Mouse (Mus musculus): ENCODE measurements at regions not wholly inside any gene's neighbourhood (a gene's known extent, or its start where the extent isn't known, plus 50 kb on each side); places are given as distances from the start of the nearest gene placed in this dataset.

GRCm38 (mm10) chr8:103347158-103347871 is 561.9 kb upstream of the Cdh11 start:
- Histone ChIP-seq H3K4me1 (ENCODE audit: control insufficient read depth, insufficient read depth, low read length) (no peaks in the 10 kb centered on the region), H3K27me3 (ENCODE audit: control insufficient read depth, insufficient read depth, low read length) (no peaks in the 10 kb centered on the region), H3K27ac (ENCODE audit: control insufficient read depth, insufficient read depth, low read depth, low read length) (no peak overlapping the region), H3K36me3 (ENCODE audit: control insufficient read depth, insufficient read depth, low read length) (no peaks in the 10 kb centered on the region), H3K4me3 (ENCODE audit: control insufficient read depth, low read depth, low read length) (no peak overlapping the region)
- TF ChIP-seq CTCF (IDR thresholded peaks at IDR 0.05; ENCODE audit: control insufficient read depth, insufficient read depth, insufficient replicate concordance, low read depth, low read length) (no peak), POLR2A (IDR thresholded peaks at IDR 0.05; ENCODE audit: control insufficient read depth, low read depth, low read length) (no peak)

- no peaks in the 10 kb centered on the region for H3K36me3 ChIP-seq (ENCODE audit: control insufficient read depth, insufficient read depth, low read length)
- no peak overlapping the region for H3K27ac ChIP-seq (ENCODE audit: control insufficient read depth, insufficient read depth, low read depth, low read length)
- H3K27me3 ChIP-seq (ENCODE audit: control insufficient read depth, insufficient read depth, low read length): no peaks in the 10 kb centered on the region
- no peaks in the 10 kb centered on the region for H3K4me1 ChIP-seq (ENCODE audit: control insufficient read depth, insufficient read depth, low read length)
- no peak for TF ChIP-seq CTCF (IDR thresholded peaks at IDR 0.05; ENCODE audit: control insufficient read depth, insufficient read depth, insufficient replicate concordance, low read depth, low read length)
- no peak for TF ChIP-seq POLR2A (IDR thresholded peaks at IDR 0.05; ENCODE audit: control insufficient read depth, low read depth, low read length)
- no peak overlapping the region for H3K4me3 ChIP-seq (ENCODE audit: control insufficient read depth, low read depth, low read length)
Measured at GRCm38 (mm10) chr8:103361713-103362112, 576.3 kb upstream of the Cdh11 start.

GRCm38 (mm10) chr8:103370394-103370793 is 585.0 kb upstream of the Cdh11 start:
- TF ChIP-seq CTCF (IDR thresholded peaks at IDR 0.05; ENCODE audit: control insufficient read depth, insufficient read depth, insufficient replicate concordance, low read depth, low read length) (no peak), POLR2A (IDR thresholded peaks at IDR 0.05; ENCODE audit: control insufficient read depth, low read depth, low read length) (no peak)
- Histone ChIP-seq H3K4me3 (ENCODE audit: control insufficient read depth, low read depth, low read length) (no peak overlapping the region), H3K4me1 (ENCODE audit: control insufficient read depth, insufficient read depth, low read length) (no peaks in the 10 kb centered on the region), H3K27ac (ENCODE audit: control insufficient read depth, insufficient read depth, low read depth, low read length) (no peak overlapping the region), H3K27me3 (ENCODE audit: control insufficient read depth, insufficient read depth, low read length) (no peaks in the 10 kb centered on the region), H3K36me3 (ENCODE audit: control insufficient read depth, insufficient read depth, low read length) (no peaks in the 10 kb centered on the region)

- no peaks in the 10 kb centered on the region for H3K4me1 ChIP-seq (ENCODE audit: control insufficient read depth, insufficient read depth, low read length)
- H3K36me3 ChIP-seq (ENCODE audit: control insufficient read depth, insufficient read depth, low read length): no peaks in the 10 kb centered on the region
- no peaks in the 10 kb centered on the region for H3K27me3 ChIP-seq (ENCODE audit: control insufficient read depth, insufficient read depth, low read length)
- H3K27ac ChIP-seq (ENCODE audit: control insufficient read depth, insufficient read depth, low read depth, low read length): no peak overlapping the region
- TF ChIP-seq POLR2A (IDR thresholded peaks at IDR 0.05; ENCODE audit: control insufficient read depth, low read depth, low read length): no peak
- no peak for TF ChIP-seq CTCF (IDR thresholded peaks at IDR 0.05; ENCODE audit: control insufficient read depth, insufficient read depth, insufficient replicate concordance, low read depth, low read length)
- H3K4me3 ChIP-seq (ENCODE audit: control insufficient read depth, low read depth, low read length): no peak overlapping the region
Measured at GRCm38 (mm10) chr8:103373007-103373406, 587.6 kb upstream of the Cdh11 start.

GRCm38 (mm10) chr8:103374151-103374550 is 588.7 kb upstream of the Cdh11 start:
- Histone ChIP-seq H3K27ac (ENCODE audit: control insufficient read depth, insufficient read depth, low read depth, low read length) (no peak overlapping the region), H3K4me3 (ENCODE audit: control insufficient read depth, low read depth, low read length) (no peak overlapping the region), H3K36me3 (ENCODE audit: control insufficient read depth, insufficient read depth, low read length) (no peaks in the 10 kb centered on the region), H3K27me3 (ENCODE audit: control insufficient read depth, insufficient read depth, low read length) (no peaks in the 10 kb centered on the region), H3K4me1 (ENCODE audit: control insufficient read depth, insufficient read depth, low read length) (no peaks in the 10 kb centered on the region)
- TF ChIP-seq POLR2A (IDR thresholded peaks at IDR 0.05; ENCODE audit: control insufficient read depth, low read depth, low read length) (no peak), CTCF (IDR thresholded peaks at IDR 0.05; ENCODE audit: control insufficient read depth, insufficient read depth, insufficient replicate concordance, low read depth, low read length) (no peak)

- Histone ChIP-seq H3K4me3 (ENCODE audit: control insufficient read depth, low read depth, low read length) (no peak overlapping the region), H3K36me3 (ENCODE audit: control insufficient read depth, insufficient read depth, low read length) (no peaks in the 10 kb centered on the region), H3K27me3 (ENCODE audit: control insufficient read depth, insufficient read depth, low read length) (no peaks in the 10 kb centered on the region), H3K27ac (ENCODE audit: control insufficient read depth, insufficient read depth, low read depth, low read length) (no peak overlapping the region), H3K4me1 (ENCODE audit: control insufficient read depth, insufficient read depth, low read length) (no peaks in the 10 kb centered on the region)
- TF ChIP-seq CTCF (IDR thresholded peaks at IDR 0.05; ENCODE audit: control insufficient read depth, insufficient read depth, insufficient replicate concordance, low read depth, low read length): no peak
- TF ChIP-seq POLR2A (IDR thresholded peaks at IDR 0.05; ENCODE audit: control insufficient read depth, low read depth, low read length): no peak
Measured at GRCm38 (mm10) chr8:103378545-103378944, 593.1 kb upstream of the Cdh11 start.

- H3K4me3 ChIP-seq (ENCODE audit: control insufficient read depth, low read depth, low read length): no peak overlapping the region
- no peaks in the 10 kb centered on the region for H3K4me1 ChIP-seq (ENCODE audit: control insufficient read depth, insufficient read depth, low read length)
- no peaks in the 10 kb centered on the region for H3K36me3 ChIP-seq (ENCODE audit: control insufficient read depth, insufficient read depth, low read length)
- TF ChIP-seq POLR2A (IDR thresholded peaks at IDR 0.05; ENCODE audit: control insufficient read depth, low read depth, low read length) (no peak), CTCF (IDR thresholded peaks at IDR 0.05; ENCODE audit: control insufficient read depth, insufficient read depth, insufficient replicate concordance, low read depth, low read length) (no peak)
- H3K27me3 ChIP-seq (ENCODE audit: control insufficient read depth, insufficient read depth, low read length): no peaks in the 10 kb centered on the region
- H3K27ac ChIP-seq (ENCODE audit: control insufficient read depth, insufficient read depth, low read depth, low read length): no peak overlapping the region
Measured at GRCm38 (mm10) chr8:103381575-103381974, 596.1 kb upstream of the Cdh11 start.

Data from testis, adult 2 months (tissue).